Mouse (Mus musculus) heart, postnatal 0 days (tissue): ENCODE results near the gene Aph1c.

ENCODE experiments used
- CTCF ChIP-seq: IDR thresholded peaks from 2 replicates; pipeline ENCODE4 v1.5.1; 2016; ENCODE audit warnings: antibody characterized with exemption, control low read depth, low read depth
- EP300 ChIP-seq: IDR thresholded peaks from 2 replicates; pipeline ENCODE4 v1.6.1; 2016; ENCODE audit warnings: antibody characterized with exemption, low read depth

DNA sequence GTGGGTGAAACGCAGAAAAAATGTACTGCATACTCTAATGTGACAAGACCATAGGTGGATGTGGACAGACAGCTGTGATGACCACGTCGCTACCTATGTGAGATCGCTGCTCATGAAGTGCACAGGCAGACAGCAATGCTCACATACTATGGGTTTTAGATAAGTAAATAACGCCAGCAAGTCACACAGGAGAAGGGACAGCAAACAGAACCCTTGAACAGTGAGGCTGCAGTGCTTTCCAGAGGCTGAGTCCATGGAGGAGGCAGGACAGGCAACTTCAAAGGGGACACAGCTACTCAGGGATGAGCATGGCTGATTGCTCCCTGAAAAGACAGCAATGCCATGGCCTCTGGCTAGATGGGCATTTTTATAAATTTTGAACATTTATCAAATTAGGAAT is 12.3 kb upstream of the Aph1c start:
- no peak for TF ChIP-seq CTCF
- TF ChIP-seq EP300, result no peak
